Mouse (Mus musculus): ENCODE data around the gene Natd1.
"Not testable (repeated sequence)": the region's sequence is repeated elsewhere in the genome, so short reads cannot be mapped to it uniquely, and the experiment has no call there.

Natd1 gene

GRCm38 (mm10) chr11:60895915-60896314, 18.6 kb downstream of the Natd1 start:
- in situ Hi-C loops (cut with MboI; ENCODE audit: low sequenced_read_pairs): no loop called here

- in situ Hi-C loops (cut with MboI; ENCODE audit: low sequenced_read_pairs): no loop called here
These were observed 23.8 kb downstream of the Natd1 start for GRCm38 (mm10) chr11:60890744-60891143.

- in situ Hi-C loops (cut with MboI; ENCODE audit: low sequenced_read_pairs): no loop called here
These were observed 24.3 kb downstream of the Natd1 start for GRCm38 (mm10) chr11:60890286-60890685.

- in situ Hi-C loops (cut with MboI; ENCODE audit: low sequenced_read_pairs): no loop called here
These were observed 24.7 kb downstream of the Natd1 start for GRCm38 (mm10) chr11:60889861-60890260.

- in situ Hi-C loops (cut with MboI; ENCODE audit: low sequenced_read_pairs): not testable (repeated sequence)
These were observed 27.6 kb downstream of the Natd1 start for GRCm38 (mm10) chr11:60886986-60887385.

GRCm38 (mm10) chr11:60882386-60882785, 32.2 kb downstream of the Natd1 start:
- in situ Hi-C loops (cut with MboI; ENCODE audit: low sequenced_read_pairs): no loop called here

- in situ Hi-C loops (cut with MboI; ENCODE audit: low sequenced_read_pairs): no loop called here
These were observed 34.0 kb downstream of the Natd1 start for GRCm38 (mm10) chr11:60880559-60880958.

- in situ Hi-C loops (cut with MboI; ENCODE audit: low sequenced_read_pairs): no loop called here
These were observed 35.1 kb downstream of the Natd1 start for GRCm38 (mm10) chr11:60879423-60879822.

GRCm38 (mm10) chr11:60878675-60879294, 35.8 kb downstream of the Natd1 start, which contains the start of gene Tmem11:
TSS of gene Tmem11 (minus strand) at chr11:60879272.
- in situ Hi-C loops (cut with MboI; ENCODE audit: low sequenced_read_pairs): no loop called here

GRCm38 (mm10) chr11:60878056-60878612, 36.4 kb downstream of the Natd1 start:
- in situ Hi-C loops (cut with MboI; ENCODE audit: low sequenced_read_pairs): no loop called here

GRCm38 (mm10) chr11:60873101-60873500, 41.4 kb downstream of the Natd1 start:
- in situ Hi-C loops (cut with MboI; ENCODE audit: low sequenced_read_pairs): no loop called here

GRCm38 (mm10) chr11:60871409-60871808, 43.1 kb downstream of the Natd1 start:
- in situ Hi-C loops (cut with MboI; ENCODE audit: low sequenced_read_pairs): no loop called here

- in situ Hi-C loops (cut with MboI; ENCODE audit: low sequenced_read_pairs): not testable (repeated sequence)
These were observed 45.1 kb downstream of the Natd1 start for GRCm38 (mm10) chr11:60869471-60869870.

- in situ Hi-C loops (cut with MboI; ENCODE audit: low sequenced_read_pairs): no loop called here
These were observed 46.6 kb downstream of the Natd1 start for GRCm38 (mm10) chr11:60867904-60868303.

- in situ Hi-C loops (cut with MboI; ENCODE audit: low sequenced_read_pairs): no loop called here
These were observed 47.1 kb downstream of the Natd1 start for GRCm38 (mm10) chr11:60867456-60867855.

GRCm38 (mm10) chr11:60866021-60866420, 48.5 kb downstream of the Natd1 start:
- in situ Hi-C loops (cut with MboI; ENCODE audit: low sequenced_read_pairs): no loop called here

- in situ Hi-C loops (cut with MboI; ENCODE audit: low sequenced_read_pairs): no loop called here
These were observed 49.6 kb downstream of the Natd1 start for GRCm38 (mm10) chr11:60864916-60865315.

- in situ Hi-C loops (cut with MboI; ENCODE audit: low sequenced_read_pairs): no loop called here
These were observed 50.4 kb downstream of the Natd1 start for GRCm38 (mm10) chr11:60864166-60864565.

- in situ Hi-C loops (cut with MboI; ENCODE audit: low sequenced_read_pairs): no loop called here
These were observed 51.4 kb downstream of the Natd1 start for GRCm38 (mm10) chr11:60863196-60863595.

GRCm38 (mm10) chr11:60861993-60862392, 52.6 kb downstream of the Natd1 start:
- in situ Hi-C loops (cut with MboI; ENCODE audit: low sequenced_read_pairs): no loop called here

- in situ Hi-C loops (cut with MboI; ENCODE audit: low sequenced_read_pairs): no loop called here
These were observed 58.0 kb downstream of the Natd1 start for GRCm38 (mm10) chr11:60856587-60856986.

Measured in CH12F3 (cell line).